9 mouse cellular contexts compared by ENCODE assay signal in the genomic region with DNA sequence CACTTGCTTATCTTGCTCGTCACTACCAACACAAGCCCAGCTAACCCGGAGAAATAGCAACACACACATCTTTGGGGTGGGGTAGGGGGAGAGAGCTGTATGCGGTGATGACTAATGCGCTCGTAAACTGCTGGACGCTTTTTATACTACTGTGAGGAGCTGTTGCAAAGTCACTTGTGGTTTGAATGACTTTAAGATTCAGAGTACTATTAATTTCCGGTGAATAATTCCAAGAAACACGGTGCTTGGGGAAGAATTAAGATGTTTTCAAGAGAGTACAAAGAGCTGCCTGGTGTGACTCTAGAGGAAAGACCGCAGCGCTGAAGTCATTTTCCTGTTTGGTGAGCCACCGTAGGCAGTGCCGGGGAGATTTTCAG. TPM values are rescaled to one million over a fixed set of nuclear protein-coding genes. Genes with fewer than 3 reads are reported as not detected.
DNase-seq lines count a peak whose midpoint lies in the region; ATAC-seq and TF ChIP-seq lines count a peak whose summit lies in the region.
"Had no signal": no experiment of that assay in that cellular context is flagged by ENCODE, and none has a peak within 500 bp of the region (broad histone marks: within the 10 kb centered on the region; RNA-seq: fewer than 3 reads in every experiment).

No protein-coding gene starts in this region.

- H3ac ChIP-seq in myocyte (ENCODE audit: control insufficient read depth, insufficient read length), result no peak overlapping the region

- no peak for ATAC-seq in kidney, postnatal 0 days (replicated peaks; ENCODE audit: low FRiP score, low read depth)
- peak; percentile 53 for ATAC-seq in heart, embryonic 16.5 days (replicated peaks; ENCODE audit: extremely low read depth, insufficient read depth, low FRiP score)

- TF ChIP-seq POLR2A in myocyte (IDR thresholded peaks at IDR 0.05; ENCODE audit: insufficient read length, low read depth), result no peak

- no peak overlapping the region for H3K9ac ChIP-seq in kidney, postnatal 0 days (ENCODE audit: low read depth, low read length)
- H3K9ac ChIP-seq in heart, embryonic 16.5 days (ENCODE audit: low read length), result peak overlapping the region; percentile 47; the same call in 1 of the 2 replicates

- H3K36me3 ChIP-seq in kidney, postnatal 0 days (ENCODE audit: insufficient read depth, low read length), result no peaks in the 10 kb centered on the region
- no peaks in the 10 kb centered on the region for H3K36me3 ChIP-seq in heart, embryonic 16.5 days (ENCODE audit: control insufficient read depth, insufficient read depth)
- H3K36me3 ChIP-seq in myocyte (ENCODE audit: control insufficient read depth, insufficient read depth), result no peaks in the 10 kb centered on the region
- H3K36me3 ChIP-seq: forebrain, embryonic 10.5 days had no signal

- no peak overlapping the region for H3K4me3 ChIP-seq in kidney, postnatal 0 days (replicated peaks; ENCODE audit: low read depth, low read length)
- no peak overlapping the region for H3K4me3 ChIP-seq in heart, embryonic 16.5 days (ENCODE audit: low read length)
- H3K4me3 ChIP-seq in myocyte, result no peak overlapping the region
- H3K4me3 ChIP-seq: forebrain, embryonic 10.5 days had no signal

- 29% methylated on average over 12 of the region's 12 CpGs for WGBS in kidney, postnatal 0 days
- WGBS in heart, embryonic 16.5 days, result 19% methylated on average over 12 of the region's 12 CpGs

- peak overlapping the region; percentile 82 for H3K27ac ChIP-seq in kidney, postnatal 0 days
- H3K27ac ChIP-seq in heart, embryonic 16.5 days (ENCODE audit: low read length), result peak overlapping the region; percentile 59
- H3K27ac ChIP-seq: forebrain, embryonic 10.5 days had no signal

- DNase-seq in kidney, postnatal 0 days (ENCODE audit: low spot score), result peak; percentile 87
- DNase-seq in kidney, adult 9 months, result no peak
- peak; percentile 73 for DNase-seq in MEL-GATA-1-ER (ENCODE audit: extremely low read depth, low read depth)
- no peak for DNase-seq in frontal cortex, postnatal 25 days (ENCODE audit: low spot score in 2 of 2)
- no peak for DNase-seq in right cerebral cortex, postnatal 25 days
- no peak for DNase-seq in ovary, postnatal 36 days (ENCODE audit: low spot score)

- no peaks in the 10 kb centered on the region for H3K27me3 ChIP-seq in kidney, postnatal 0 days (ENCODE audit: insufficient read depth, low read length)
- H3K27me3 ChIP-seq in heart, embryonic 16.5 days (ENCODE audit: control insufficient read depth, insufficient read depth, low read length), result no peaks in the 10 kb centered on the region
- no peaks in the 10 kb centered on the region for H3K27me3 ChIP-seq in myocyte (ENCODE audit: control insufficient read depth, insufficient read depth, insufficient read length)

- TF ChIP-seq CTCF in kidney, postnatal 0 days (IDR thresholded peaks at IDR 0.05; ENCODE audit: low read depth), result no peak

- no peaks in the 10 kb centered on the region for H3K9me3 ChIP-seq in kidney, postnatal 0 days (replicated peaks; ENCODE audit: low read length)
- no peaks in the 10 kb centered on the region for H3K9me3 ChIP-seq in heart, embryonic 16.5 days (replicated peaks; ENCODE audit: control insufficient read depth, low read length)
- H3K9me3 ChIP-seq: forebrain, embryonic 10.5 days had no signal

- no peak overlapping the region for H3K4me2 ChIP-seq in kidney, postnatal 0 days (ENCODE audit: low read length)
- peak overlapping the region; percentile 56 for H3K4me2 ChIP-seq in heart, embryonic 16.5 days (ENCODE audit: low read depth, low read length)
- H3K4me2 ChIP-seq in myocyte (ENCODE audit: low read depth), result peak overlapping the region; percentile 75

- no peaks in the 10 kb centered on the region for H3K79me2 ChIP-seq in myocyte (ENCODE audit: control insufficient read depth, insufficient read depth)

- H3K4me1 ChIP-seq in kidney, postnatal 0 days (replicated peaks; ENCODE audit: insufficient read depth, low read length), result peaks cover 35% of the 10 kb centered on the region
- H3K4me1 ChIP-seq in heart, embryonic 16.5 days (ENCODE audit: control insufficient read depth, insufficient read depth, low read length), result peaks cover 26% of the 10 kb centered on the region

TF ChIP-seq in myocyte, 11 proteins besides CTCF, POLR2A, EP300 and RAD21:
- TF ChIP-seq POLR2AphosphoS2 (IDR thresholded peaks at IDR 0.05; ENCODE audit: insufficient read length, low read depth) (no peak), MYOG (IDR thresholded peaks at IDR 0.05; ENCODE audit: control insufficient read depth in 1 of 3, insufficient read depth in 1 of 3, insufficient read length in 2 of 3, low read depth in 2 of 3) (no peak), MYOD1 (IDR thresholded peaks at IDR 0.05; ENCODE audit: control insufficient read depth in 1 of 3, insufficient read length in 2 of 3, low read depth in 2 of 3) (peak in 1 of 3 experiments; percentile 23), MAX (IDR thresholded peaks at IDR 0.05; ENCODE audit: low read depth) (peak; percentile 2), TCF12 (IDR thresholded peaks at IDR 0.05; ENCODE audit: insufficient read depth, poor library complexity, severe bottlenecking) (peak; percentile 24), CEBPB (IDR thresholded peaks at IDR 0.05; ENCODE audit: insufficient read depth, poor library complexity, severe bottlenecking) (peak; percentile 83)

RNA-seq across cellular contexts. Expression of a gene that starts 45.3 kb away (rescaled TPM):
- polyA plus RNA-seq in kidney, postnatal 0 days (2015; fragmentation: Nextera tagmentation; extraction: Ambion mirVana), result 34.1 and 35.5 TPM in 2 replicates
- polyA plus RNA-seq in heart, embryonic 16.5 days (2015; fragmentation: Nextera tagmentation; extraction: Ambion mirVana), result 12.8 and 13.9 TPM in 2 replicates
- polyA plus RNA-seq in myocyte (2012; fragmentation: generic; extraction: Trizol), result 18.9 TPM

Comparison
In these comparisons a context has a peak if more than half of its experiments do, and no peak if none do; other contexts are left out.
1. DNase-seq: peak in kidney, postnatal 0 days (single experiment) and MEL-GATA-1-ER (single experiment); none in kidney, adult 9 months (single experiment), frontal cortex, postnatal 25 days (0 of 2), right cerebral cortex, postnatal 25 days (single experiment) and ovary, postnatal 36 days (single experiment).